Mouse (Mus musculus) subcutaneous adipose tissue, adult 2 months (tissue): Measurements from ENCODE around the gene Ncbp1. TPM values are rescaled to one million over a fixed set of nuclear protein-coding genes. Genes with fewer than 3 reads are reported as not detected.

ENCODE experiments used
- polyA plus RNA-seq: library from polyadenylated mRNA; depleted of rRNA; stranded (reverse); fragments of >200 nt; gene quantifications from 2 replicates; pipeline ENCODE4 v1.2.3, GENCODE M21; 2012; ENCODE audit warnings: low replicate concordance; rRNA removed

The Ncbp1 gene
- 30.6 and 35.1 TPM in 2 replicates for polyA plus RNA-seq

DNA sequence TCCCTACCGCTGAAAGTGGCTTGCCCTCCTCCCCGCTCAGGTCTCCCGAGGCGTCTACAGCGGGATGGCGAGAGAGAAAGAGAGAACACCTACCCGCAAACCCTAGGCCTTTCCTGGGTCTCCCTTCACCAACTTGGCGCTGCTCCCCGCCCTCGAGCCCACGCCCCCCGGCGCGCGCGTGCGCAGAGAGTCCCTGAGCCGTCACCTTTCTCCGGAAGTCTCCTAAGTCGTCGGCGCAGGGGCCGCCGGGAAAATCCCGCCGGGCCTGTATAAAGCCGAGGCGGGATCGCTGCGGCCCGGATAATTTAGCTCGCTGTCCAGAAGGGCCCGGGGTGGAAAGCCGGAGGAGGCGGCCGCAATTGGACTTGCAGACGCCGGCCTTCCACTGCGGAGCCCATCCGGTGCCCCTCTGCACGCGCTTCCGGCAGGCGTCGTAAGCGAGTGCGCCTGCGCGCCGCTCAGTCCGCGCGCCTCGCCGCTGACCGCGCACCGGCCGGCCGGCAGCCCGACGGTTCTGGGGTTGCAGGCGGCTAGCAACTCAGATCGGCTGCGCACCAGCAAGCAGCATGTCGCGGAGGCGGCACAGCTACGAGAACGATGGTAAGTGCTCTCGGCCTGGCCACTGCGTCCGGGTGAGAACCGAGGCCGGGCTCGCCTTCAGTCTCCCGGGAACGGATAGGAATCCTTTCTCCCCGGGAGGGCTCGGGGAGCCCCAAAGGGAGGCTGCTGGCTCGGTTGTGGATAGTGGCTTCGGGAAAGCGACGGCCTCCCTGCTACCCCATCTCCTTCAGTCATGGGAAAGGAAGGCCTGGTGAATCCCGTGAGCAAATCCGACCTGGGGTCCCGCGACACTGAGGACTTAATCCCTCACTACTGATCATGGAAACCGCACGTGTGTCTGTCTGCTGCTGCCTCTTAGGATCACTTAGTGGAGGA is at the start of gene Ncbp1, which contains the start of gene Tstd2:
Gene Ncbp1 (plus strand): TSS at position 327 of the 936 bp plus-strand sequence.
Gene Tstd2 (minus strand): TSS at position 408 of the 936 bp plus-strand sequence.

DNA sequence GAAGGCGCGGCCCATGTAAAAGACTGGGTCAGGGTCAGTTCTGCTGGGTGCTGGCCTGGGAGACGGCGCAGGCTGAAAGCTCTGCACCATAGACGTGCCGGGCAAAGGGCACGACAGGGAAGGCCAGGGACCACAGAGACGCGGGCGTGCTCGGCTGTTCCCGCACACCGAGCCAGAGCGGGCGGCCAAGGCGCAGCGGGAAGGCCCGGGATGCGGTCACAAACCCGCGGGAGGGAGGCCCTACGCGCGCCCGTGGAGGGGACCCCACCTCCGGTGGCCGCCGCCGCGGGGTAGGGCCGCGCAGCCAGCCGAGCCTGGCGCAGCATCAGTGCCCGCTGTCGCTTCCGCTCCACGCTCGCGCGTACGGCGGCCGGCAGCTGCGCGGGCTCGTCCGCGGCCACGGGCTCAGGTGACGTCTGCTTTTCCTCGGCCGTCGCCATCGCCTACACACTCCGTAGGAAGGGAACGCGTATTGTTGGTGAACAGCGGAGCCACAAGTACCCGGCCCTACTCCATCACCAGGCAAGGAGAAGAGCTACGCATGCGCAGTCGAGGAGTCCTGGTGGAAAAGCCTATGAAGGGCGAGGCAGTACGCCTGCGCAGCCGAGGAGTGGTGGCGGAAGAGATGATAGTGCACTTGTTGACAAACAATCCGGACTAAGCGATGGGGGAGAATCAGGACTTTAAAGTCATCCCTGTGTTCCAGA is 57.5 kb downstream of the Ncbp1 start, which contains the start of gene Xpa:
Gene Xpa (minus strand): TSS at position 531 of the 707 bp plus-strand sequence.

Other genes starting within 250 kb of the Ncbp1 start
- gene Ccdc180, start 248.3 kb upstream of the Ncbp1 start, polyA plus RNA-seq = not detected in 2 replicates
- gene Tdrd7, start 173.3 kb upstream of the Ncbp1 start, polyA plus RNA-seq = 19.0 and 30.4 TPM in 2 replicates
- 2.5 and 3.5 TPM in 2 replicates for gene Tmod1, start 99.7 kb upstream of the Ncbp1 start, polyA plus RNA-seq
- 19.3 and 23.6 TPM in 2 replicates for gene Tstd2, start 81 bp downstream of the Ncbp1 start, polyA plus RNA-seq
- gene Xpa, start 57.7 kb downstream of the Ncbp1 start, polyA plus RNA-seq = 13.6 and 30.2 TPM in 2 replicates
- not detected in 2 replicates for gene Foxe1, start 205.0 kb downstream of the Ncbp1 start, polyA plus RNA-seq